Mouse (Mus musculus): ENCODE measurements around the gene Taar8c.
"Not testable (repeated sequence)": the region's sequence is repeated elsewhere in the genome, so short reads cannot be mapped to it uniquely, and the experiment has no call there.

Gene Taar8c

DNA sequence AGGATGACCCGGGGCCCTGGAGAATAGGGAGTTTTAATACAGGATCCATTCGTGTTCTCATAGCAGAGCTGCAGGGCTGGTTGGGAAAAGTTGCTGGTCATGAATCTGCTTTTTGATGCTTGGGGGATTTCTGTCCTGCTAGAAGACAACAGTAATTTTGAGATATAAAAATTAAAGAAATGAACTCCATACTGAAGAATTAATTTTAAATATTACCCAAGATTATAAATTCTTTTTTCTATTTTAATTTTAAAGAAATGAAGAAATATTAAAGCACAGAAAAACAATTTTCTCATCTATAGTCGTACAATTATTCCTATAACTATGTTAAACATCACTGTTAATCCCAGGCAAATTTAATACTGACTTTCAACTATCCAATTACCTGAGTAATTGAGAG is at the start of gene Taar8c:
Gene Taar8c, minus strand, starts transcription at position 101 of the 400 bp plus-strand sequence.
- not testable (repeated sequence) for DNase-seq (ENCODE audit: extremely low spot score, low read depth, low spot score)

DNA sequence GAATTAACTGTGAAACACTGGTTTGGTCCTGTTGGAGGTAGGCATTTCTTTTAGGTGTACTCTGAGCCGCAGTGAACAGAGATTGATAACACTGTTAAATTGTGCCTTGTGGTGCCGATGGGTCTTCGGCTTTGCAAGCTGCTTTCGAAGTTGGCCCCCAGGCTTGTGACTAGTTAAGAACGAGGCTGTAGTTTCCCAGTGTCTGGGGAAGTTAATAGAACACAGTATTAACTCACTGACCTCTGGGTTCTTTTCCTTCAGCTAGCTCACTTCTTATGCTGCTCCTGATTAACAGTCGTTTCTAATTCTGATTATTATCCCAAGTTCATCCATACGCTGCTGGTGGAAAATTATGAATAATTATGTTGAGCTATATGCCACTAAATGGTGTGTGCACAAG is 48.4 kb upstream of the Taar8c start:
- DNase-seq (ENCODE audit: extremely low spot score, low read depth, low spot score), result no peak

DNA sequence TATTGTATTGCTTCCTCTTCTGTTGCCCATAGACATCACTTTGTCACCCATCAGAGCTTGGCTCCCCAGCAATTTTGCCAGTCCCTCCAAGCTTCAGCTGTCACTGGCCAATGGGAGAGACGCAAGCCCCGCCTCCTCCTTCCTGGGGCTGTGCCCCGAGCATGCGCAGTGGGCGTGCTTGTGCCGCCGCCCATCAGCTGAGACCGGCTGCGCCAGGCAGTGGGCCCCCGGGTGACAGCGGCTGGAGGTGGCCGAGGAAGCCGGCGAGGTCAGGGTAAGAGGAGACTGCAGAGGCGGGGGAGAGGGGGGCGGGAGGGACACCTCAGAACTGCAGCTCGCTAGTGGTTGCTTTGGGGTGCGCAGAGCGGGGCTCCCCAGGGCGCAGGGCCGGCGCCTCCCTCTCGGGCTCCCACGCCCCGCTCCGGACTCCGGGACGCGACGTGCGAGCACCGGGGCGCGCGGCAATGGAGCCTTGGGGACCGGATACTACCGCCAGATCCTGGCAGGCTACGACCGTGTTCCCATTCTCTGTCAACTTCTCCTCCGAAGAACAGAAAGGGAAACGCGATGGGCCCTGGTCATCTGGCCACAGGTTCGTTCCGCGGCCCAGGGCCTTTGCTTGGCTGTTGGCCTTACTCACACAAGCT is 47.5 kb upstream of the Taar8c start, which contains the start of gene Stx7:
Gene Stx7, plus strand, starts transcription at position 168 of the 647 bp plus-strand sequence.
- peak; percentile 50 for DNase-seq (ENCODE audit: extremely low spot score, low read depth, low spot score)

DNA sequence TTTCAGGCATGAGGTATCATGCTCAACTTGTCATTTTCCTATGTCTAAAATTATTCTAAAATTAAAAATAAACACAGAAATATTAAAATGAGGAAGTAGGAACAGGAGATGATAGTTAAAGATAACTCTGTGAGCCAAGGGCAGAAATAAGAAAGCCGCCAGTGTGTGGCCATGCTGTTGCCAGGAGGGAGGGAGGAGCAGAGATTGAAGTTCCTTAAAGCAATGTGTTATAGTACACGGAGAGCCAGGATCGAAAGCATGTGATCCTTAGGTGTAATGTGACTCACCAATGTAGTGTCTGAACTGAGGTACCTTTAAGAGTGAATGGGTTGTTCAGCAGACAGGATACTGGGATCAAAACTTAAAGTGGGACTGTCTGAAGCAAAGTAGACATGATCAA is 41.0 kb upstream of the Taar8c start:
- DNase-seq (ENCODE audit: extremely low spot score, low read depth, low spot score), result no peak

DNA sequence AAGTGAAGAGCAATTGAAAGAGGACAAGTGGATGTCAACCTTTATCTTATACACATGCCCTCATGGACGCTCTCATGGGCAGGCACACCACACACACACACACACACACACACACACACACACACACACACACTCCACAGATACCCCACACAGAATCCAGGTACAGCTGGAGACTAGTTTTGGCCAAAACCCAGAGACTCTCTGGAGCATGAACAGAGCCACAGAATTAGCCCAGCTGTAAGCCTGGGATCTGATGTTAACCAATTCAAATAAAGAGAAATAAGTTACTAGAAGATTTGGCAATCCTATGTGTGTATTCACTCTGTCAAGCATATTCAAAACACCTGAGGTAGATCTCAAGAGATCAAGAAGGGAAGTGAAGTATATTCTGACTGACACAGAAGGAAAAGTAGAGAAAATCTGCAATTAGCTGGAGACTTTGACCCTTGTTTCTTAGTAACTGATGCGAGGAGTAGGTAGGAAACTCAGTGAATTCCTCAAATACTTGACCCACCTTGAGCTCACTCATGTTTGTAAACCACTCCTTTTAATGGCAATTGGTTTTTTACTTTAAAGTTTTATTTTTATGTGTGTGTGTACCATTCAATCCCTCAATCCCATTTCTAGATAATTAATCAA is 37.0 kb upstream of the Taar8c start:
- no peak for DNase-seq (ENCODE audit: extremely low spot score, low read depth, low spot score)

DNA sequence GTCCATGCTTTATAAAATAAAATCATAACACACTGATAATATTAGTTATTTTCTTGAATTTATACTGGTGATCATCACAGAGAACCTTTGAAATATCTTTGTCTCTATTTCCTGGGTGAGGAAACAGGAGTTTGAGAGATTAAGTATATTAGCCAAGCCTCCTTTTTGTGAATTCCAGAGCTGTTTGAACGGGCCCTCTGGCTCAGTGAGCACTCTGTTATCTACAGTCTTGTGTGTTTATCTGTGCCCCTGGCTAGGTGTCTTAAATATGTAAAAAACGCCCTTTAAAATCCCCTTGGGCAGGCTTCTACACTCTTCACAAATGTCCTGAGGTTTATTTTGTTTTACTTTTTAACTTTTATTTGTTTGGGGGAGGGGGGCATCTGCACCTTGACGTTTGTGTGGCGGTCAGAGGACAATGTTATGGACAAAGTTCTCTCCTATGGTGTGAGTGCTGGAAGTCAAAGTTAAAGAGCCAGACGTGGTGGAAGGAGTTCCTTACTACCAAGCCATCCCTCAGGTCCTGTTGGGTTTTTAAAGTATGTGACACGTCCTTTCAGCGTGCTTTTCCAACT is 32.4 kb upstream of the Taar8c start:
- no peak for DNase-seq (ENCODE audit: extremely low spot score, low read depth, low spot score)

DNA sequence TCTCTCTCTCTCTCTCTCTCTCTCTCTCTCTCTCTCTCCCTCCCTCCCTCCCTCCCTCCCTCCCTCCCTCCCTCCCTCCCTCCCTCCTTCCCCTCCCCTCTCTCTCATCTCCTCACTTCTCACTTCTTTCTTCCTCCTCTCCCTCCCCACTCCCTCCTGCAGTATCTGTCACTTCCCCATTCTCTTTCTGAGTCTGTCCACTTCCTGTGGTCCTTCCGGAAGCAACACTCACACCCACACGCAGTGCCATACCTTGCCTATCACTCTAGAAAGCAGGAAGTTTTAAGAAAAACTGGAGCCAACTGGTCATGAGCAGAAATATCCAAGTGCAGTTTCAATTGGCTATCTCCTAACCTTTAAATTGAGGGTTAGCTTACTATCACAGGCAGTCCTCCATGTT is 31.4 kb upstream of the Taar8c start:
- DNase-seq (ENCODE audit: extremely low spot score, low read depth, low spot score), result no peak

DNA sequence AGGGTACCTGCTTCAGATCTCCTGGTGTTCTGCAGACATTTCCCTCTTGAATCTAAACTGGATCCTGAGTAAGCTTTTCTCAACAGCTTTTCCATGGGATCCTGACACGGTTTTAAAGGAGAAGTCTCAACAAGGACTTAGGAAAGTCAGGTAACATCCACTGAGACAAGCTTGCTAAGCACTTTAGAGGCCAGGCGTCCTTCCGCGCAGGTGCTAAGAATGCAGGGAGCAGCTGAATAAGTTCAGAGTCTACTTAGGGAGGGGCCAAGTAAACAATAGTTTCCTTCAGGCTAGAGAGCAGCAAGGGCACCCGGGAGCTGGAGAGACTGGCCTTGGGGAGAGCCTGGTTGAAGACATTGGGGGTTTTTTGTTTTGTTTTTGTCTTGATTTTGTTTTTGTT is 30.6 kb upstream of the Taar8c start:
- no peak for DNase-seq (ENCODE audit: extremely low spot score, low read depth, low spot score)

DNA sequence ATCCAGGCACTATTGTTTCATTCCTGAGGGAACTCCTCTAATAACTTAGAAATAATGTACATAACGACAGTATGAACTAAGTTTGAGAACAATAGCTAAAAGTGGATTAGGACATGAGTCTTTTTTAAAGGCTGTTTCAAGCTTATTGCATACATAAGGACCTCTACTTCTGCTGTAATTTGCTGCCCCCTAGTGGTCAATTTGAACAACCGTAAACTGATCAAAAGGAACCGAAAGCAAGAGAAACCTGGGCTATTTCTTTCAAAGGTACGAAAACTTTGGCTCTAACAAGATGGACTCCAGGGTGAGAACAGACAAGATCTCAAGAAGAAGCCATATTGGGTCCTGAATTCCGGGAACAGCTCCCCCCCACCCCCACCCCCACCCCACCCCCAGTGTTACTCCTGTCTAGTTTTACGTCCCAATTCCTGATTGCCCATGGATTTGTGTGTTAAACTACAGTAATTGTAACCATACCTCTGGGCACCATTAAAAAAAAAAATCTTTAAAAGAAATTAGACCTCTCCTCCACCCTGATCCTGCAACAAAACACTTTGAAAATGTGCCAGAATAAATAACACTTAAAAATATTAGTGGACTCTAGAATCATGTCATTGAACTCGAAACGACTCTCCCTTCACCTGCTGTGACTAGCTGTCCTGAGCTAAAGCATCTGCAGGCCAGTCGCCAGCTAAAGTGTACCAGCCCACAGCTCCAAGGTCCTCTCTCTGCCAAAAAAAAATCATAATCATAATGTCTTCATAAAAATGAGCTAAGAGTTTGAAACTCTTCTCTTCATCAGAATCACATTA is 29.9 kb upstream of the Taar8c start:
- DNase-seq (ENCODE audit: extremely low spot score, low read depth, low spot score), result peak; percentile 80

DNA sequence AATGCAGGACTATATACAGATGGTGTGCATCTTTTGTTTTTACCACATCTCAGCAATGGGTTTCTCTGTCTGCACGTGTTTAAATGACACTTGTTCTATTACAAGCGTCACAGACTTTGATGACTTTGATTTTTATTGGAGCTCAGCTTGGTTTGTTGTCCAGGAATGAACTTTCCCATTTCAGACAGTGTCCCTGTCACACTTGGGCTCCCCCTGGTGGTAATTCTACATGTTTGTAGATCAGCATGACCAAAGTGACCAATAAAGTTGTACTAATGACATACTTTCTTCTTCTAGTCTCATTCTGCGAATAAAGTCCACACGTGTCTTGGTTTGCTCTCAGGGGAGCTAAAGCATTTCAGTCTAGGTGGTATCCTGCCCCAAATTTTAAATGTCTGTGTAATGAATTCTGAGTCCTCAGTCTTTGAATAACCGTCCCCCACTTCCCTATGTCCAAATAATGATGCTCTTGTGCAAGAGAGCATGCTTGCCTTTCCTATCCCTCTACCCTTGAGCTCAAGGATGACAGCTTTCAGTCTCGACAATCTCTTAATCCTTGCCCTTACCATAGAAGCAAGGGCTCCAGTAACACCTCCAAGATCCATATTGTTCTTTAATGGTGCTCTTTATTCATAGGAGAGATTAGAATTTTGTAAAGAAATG is 9.5 kb upstream of the Taar8c start:
- DNase-seq (ENCODE audit: extremely low spot score, low read depth, low spot score), result peak; percentile 50

DNA sequence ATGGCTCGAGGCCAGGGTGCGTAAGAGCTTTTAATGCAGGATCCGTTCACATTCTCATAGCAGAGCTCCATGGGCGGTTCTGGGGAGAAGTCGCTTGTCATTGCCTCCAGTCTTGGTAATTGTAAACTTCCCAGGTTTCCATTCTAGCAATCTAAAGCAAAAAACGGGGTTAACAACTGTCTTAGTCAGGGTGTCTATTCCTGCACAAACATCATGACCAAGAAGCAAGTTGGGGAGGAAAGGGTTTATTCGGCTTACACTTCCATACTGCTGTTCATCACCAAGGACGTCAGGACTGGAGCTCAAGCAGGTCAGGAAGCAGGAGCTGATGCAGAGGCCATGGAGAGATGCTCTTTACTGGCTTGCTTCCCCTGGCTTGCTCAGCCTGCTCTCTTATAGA is 7.7 kb upstream of the Taar8c start, which contains the start of gene Taar9:
Gene Taar9, minus strand, starts transcription at position 101 of the 400 bp plus-strand sequence.
- DNase-seq (ENCODE audit: extremely low spot score, low read depth, low spot score), result not testable (repeated sequence)

DNA sequence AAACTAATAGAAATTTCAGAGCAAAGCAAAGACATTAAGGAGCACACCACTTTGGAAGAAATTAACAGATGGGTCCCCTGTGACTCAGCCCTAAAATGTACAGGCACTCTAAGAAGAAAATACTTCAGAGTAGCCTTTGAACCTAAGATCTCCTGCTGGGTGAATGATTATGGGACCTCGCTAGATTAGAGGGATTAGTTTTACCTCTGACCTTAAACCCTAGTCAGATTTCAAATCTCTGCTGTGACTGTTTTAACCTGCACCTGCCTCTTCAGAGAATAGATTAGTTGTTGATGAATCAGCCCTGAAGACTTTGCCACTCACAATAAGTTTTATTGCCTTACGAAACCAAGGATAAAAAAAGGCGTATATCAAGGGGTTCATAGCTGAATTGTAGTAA is 6.5 kb upstream of the Taar8c start:
- DNase-seq (ENCODE audit: extremely low spot score, low read depth, low spot score), result no peak

DNA sequence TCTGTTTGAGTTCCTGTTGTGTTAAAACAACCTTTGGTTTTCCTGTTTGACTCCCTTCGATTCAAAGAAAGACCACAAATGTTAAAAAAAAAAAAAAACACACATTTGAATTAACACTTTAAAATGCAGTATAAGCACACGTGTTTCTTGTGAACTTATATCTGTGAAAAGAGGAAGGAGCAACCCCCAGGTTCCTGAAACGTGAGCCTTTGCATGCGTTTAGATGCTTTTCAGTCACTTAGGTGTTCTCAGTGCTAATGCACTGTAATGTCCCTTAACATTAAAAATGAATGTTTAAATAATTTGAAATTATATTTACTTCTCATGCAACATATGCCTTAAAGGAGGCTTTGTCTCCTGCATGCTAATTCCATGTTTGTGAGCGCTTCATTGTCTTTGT is 6.0 kb upstream of the Taar8c start:
- no peak for DNase-seq (ENCODE audit: extremely low spot score, low read depth, low spot score)

DNA sequence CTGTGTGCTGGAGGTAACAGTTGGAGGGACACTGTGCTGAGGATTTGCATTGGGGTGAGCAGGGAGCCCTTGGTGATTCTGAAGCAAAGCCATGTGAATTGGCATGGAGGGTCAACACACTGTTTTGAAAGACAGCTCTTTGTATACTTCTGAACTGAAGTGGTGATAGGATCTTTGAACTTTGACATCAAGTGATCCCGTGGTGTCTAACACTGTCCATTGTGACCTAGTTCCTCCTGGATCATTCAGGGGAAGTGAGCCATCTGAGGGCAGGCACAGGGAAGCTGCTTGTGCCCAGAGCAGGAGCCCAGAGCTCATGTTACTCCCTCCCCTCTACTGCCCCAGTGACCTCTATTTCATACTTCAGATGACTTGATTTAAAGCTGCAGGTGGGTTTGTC is 1.6 kb upstream of the Taar8c start:
- DNase-seq (ENCODE audit: extremely low spot score, low read depth, low spot score), result not testable (repeated sequence)

DNA sequence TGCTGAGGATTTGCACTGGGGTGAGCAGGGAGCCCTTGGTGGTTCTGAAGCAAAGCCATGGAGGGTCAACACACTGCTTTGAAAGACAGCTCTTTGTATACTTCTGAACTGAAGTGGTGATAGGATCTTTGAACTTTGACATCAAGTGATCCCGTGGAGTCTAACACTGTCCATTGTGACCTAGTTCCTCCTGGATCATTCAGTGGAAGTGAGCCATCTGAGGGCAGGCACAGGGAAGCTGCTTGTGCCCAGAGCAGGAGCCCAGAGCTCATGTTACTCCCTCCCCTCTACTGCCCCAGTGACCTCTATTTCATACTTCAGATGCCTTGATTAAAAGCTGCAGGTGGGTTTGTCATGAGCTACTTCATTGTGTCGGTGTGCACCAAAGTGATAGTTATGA is 4.7 kb downstream of the Taar8c start:
- DNase-seq (ENCODE audit: extremely low spot score, low read depth, low spot score), result not testable (repeated sequence)

DNA sequence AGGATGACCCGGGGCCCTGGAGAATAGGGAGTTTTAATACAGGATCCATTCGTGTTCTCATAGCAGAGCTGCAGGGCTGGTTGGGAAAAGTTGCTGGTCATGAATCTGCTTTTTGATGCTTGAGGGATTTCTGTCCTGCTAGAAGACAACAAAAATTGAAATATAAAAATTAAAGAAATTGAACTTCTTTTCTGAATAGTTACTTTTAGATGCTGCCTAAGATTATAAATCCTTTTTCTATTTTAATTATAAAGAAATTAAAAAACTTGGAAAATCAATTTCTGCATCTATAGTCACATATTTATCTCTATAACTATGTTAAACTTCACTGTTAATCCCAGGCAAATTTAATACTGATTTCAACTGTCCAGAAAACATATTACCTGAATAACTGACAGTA is 9.5 kb downstream of the Taar8c start, which contains the start of gene Taar8b:
Gene Taar8b, minus strand, starts transcription at position 101 of the 400 bp plus-strand sequence.
- no peak for DNase-seq (ENCODE audit: extremely low spot score, low read depth, low spot score)

DNA sequence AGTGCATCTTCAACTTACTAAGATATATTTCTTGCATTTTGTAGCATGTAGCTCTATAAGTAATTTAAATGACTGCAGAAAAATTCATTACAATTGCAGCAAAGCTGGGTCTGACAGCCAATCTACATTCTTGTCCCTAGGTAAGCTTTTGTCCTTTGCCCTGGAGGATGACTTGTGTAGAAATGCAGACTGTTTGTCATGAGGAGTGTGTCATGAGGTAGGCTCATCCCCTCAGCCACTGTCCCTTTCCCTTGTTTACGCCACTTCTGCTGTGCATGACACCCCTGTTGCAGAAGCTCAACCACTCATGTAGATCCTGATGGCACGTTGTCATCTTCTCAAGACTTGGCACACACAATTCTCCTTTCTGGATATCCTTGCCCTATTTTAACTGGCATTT is 14.5 kb downstream of the Taar8c start:
- DNase-seq (ENCODE audit: extremely low spot score, low read depth, low spot score), result no peak

DNA sequence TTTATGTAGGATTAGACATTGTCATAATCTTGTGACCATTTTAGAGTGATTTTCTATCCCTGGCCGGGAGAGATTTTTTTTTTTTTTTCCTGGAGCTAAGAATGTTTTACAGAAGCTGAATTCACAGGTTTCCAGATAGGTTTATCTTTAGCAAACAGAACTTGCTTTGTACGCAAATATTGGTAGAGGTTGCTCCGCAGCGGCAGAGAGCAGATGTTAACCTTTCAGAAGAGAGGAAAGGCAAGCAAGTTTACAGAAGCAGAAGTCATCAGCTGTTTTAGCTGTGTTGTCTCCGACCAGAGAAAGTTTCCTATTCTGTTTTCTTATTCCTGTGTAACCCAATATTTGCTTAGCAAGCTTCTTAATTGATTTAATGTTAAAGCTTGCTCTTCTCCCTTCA is 15.2 kb downstream of the Taar8c start:
- no peak for DNase-seq (ENCODE audit: extremely low spot score, low read depth, low spot score)

DNA sequence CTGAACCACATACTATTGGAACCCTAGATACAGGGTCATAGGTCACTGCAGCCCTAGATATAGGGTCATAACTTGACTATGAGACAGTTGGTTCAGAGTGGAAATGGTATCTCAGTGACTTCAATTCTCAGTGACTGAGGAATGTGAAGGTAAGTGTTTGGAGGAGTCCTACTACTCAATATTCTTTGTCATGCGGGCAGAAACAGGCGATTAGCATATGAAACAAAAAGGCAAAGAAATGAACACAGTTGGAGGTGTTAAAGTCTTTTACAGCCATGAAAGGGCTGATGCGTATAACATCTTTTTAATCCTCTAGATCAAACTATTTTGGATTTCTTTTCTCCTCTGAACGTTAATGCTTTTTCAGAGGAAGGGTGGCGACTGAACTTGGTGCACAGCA is 15.8 kb downstream of the Taar8c start:
- no peak for DNase-seq (ENCODE audit: extremely low spot score, low read depth, low spot score)

DNA sequence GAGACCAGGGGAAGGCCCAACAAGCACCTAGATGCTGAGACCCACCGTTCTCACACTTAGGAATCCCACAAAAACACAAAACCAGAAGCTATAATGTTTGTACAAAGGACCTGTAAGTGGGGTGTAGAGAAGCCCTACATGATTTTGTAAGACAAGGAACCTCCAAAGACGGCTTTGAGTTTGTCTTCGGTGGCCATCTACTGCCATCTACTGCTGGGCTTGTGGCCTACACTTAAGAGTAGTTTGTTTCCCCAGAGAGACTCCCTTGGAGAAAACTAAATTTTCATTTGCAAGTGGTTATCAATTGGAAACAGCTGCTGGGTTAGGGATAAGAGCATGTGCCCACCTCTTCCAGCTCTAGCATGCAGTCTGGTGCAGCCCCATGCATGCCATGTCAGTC is 21.5 kb downstream of the Taar8c start:
- peak; percentile 16 for DNase-seq (ENCODE audit: extremely low spot score, low read depth, low spot score)

DNA sequence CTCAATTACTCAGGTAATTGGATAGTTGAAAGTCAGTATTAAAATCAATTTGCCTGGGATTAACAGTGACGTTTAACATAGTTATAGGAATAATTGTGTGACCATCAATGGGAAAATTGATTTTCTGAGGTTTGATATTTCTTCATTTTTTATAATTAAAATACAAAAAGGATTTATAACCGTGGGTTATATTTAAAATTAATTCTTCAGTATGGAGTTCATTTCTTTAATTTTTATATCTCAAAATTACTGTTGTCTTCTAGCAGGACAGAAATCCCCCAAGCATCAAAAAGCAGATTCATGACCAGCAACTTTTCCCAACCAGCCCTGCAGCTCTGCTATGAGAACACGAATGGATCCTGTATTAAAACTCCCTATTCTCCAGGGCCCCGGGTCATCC is 25.5 kb downstream of the Taar8c start, which contains the start of gene Taar8a:
Gene Taar8a, plus strand, starts transcription at position 301 of the 400 bp plus-strand sequence.
- DNase-seq (ENCODE audit: extremely low spot score, low read depth, low spot score), result not testable (repeated sequence)

Measured in hindlimb bud, embryonic 11.5 days (tissue).